Mouse (Mus musculus) CD8-positive naive resting alpha-beta T cell, adult 2 months (primary cell): ENCODE measurements around the gene Stk19.
A peak's percentile ranks its signal among the peaks of the same experiment; 100 is the strongest.
"Not testable (repeated sequence)": the region's sequence is repeated elsewhere in the genome, so short reads cannot be mapped to it uniquely, and the experiment has no call there.

ENCODE experiments used
- DNase-seq, 2 experiments: peaks; one replicate each; pipeline ENCODE4 v3.0.0; 2022; ENCODE audit warnings: low read depth in 2 of 2, low spot score in 2 of 2

Gene Stk19

DNA sequence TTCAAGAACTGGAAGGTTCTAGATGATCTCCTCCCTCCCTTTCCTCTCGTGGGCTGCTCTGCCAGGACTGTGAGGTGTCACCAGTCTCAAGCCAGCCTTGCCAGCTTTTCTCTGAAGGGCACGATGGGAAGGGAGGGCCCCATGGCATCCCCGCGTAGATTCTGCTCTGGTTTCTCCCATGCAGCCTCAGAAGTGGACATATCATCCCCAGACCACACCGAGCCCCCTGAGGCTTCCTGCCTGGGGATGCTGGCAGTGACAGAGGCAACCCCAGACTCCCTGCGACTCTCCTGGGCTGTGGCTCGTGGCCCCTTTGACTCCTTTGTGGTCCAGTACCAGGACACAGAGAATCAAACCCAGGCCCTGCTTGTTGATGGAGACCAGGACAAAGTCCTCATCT, 38.7 kb downstream of the Stk19 start:
- not testable (repeated sequence) for DNase-seq

DNA sequence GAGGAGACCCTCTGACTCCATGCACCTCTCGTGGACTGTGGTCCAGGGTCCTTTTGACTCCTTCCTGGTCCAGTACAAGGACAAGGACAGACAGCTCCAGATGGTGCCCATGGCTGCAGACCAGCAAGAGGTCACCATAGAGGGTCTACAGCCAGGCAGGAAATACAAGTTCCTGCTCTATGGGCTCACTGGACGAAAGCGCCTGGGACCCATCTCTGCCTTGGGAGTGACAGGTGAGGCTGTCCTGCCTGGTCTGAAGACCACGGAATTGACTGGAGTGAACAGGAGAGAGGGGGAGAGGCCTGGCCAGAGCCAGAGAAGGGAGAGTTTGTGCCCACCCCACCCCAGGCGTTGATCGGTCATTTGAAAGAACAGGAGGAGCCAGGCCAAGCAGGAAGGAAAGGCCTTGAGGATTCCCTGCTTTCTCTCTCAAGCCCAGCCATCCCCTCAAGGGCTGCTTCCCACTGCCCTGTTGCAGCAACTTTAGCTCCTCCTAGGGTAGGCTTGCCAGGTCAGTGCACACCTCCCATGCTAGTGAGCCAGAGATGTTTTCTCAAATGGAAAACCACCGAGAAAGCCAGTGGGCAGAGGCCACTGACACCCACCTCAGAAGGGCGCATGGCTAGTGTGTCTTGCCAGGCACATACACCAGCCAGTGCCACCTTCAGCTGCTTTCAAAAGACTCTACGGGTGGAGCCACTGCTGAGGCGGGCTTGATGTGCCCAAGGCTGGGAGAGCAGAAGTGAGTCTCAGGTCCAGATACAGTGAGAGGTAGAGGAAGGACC, 39.3 kb downstream of the Stk19 start:
- DNase-seq = not testable (repeated sequence)

DNA sequence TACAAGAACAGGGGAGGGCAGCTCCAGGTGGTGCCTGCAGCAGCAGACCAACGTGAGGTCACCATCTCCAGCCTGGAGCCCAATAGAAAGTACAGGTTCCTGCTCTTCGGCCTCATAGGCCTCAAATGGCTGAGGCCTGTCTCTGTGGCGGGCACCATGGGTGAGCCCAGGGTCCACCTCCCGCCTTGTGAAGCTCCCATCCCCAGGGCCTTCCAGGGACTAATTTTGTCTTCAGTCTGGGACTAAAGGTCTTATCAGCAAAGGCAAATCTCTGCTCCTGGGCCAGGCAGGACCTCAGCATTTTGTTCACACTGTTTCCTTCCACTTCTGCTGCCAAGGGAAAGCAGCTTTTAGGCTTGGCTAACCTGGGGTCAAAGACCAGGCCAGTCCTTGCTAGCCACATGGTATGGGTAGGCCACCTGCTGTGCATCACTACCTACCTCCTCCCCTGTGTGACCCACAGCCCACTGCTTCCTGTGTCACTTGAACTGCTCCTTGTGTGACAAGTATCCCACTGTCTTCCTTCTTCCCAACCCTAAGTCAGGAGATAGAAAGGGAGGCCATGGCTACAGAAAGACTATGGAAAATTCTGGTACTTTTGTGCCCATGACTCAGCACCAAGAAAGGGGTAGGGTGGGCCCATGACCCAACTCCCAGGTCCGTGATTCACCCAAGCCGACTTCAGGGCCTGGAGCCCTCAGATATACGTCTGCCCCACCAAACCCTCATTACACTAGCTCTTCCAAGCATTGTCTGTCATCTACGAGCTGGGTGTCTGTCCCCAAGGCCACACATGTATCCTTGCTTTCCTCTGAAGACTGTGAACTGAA, 40.2 kb downstream of the Stk19 start:
- DNase-seq = no peak

DNA sequence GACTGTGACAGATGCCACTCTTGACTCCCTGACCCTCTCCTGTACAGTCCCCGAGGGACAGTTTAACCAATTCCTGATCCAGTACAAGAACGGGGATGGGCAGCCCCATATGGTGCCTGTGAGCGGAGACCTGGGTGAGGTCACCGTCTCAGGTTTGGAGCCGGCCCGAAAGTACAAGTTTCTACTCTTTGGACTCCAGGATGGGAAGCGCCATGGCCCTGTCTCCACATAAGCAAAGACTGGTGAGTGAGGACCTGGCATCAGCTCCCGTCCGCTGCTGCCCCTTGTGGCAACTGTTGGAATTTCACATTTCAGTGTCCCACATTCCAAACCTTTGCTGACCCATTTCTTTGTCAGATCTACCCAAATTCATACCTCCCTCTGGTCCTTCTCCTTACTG, 41.1 kb downstream of the Stk19 start:
- DNase-seq = peak in 1 of 2 experiments; percentile 23

DNA sequence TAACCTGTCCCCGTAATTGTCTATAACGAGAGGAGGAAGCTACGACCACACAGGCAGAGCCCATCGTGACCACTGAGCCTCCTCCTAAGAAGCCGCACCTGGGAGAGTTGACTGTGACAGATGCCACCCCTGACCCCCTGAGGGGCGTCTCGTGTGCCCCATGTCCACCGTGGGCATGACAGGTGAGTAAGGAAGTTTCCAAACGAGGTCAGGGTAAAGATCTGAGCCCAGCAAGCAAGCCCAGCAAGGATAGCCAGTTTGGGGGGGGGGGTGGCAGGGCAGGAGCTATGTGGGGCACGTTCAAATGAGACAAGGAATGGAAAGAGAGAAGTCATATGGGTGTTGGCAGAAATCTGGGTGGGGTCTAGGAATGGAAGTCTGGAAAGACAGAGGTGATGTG, 41.7 kb downstream of the Stk19 start:
- no peak for DNase-seq

DNA sequence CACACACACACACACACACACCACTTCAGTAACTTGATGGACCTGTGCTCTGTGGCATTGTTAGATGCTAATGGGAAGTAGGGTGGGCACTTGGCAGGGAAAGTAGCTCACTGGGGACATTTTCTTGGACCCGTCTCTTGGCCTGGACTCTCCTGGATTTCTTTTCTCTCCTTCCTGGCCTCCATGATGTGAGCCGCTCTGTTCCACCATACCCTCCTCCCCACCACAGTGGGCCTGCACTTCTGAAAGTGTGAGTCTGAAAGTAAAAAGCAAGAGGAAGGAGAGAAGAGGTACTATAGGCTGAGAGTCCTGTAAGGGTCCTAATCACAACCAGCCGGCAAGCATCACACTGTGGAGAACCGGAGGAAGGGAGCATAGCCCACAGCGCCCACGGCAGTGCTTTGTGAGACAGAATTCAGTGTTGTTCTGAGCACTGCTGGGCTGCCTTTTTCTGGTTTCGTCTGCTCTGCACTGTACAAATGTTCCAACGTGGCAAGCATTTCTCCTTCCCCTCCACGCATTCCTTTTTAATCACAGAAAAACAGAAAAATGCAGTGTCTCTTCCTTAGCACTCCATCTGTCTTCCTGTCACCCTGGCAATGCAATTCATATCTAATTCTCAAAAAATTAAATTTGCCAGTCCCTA, 58.9 kb downstream of the Stk19 start:
- DNase-seq = no peak
